Comparison of ENCODE assay signal across 1 mouse cellular context in genomic region chr3:96639219-96639618, GRCm38 (mm10).
TF ChIP-seq lines count a peak whose summit lies in the region.

No protein-coding gene starts in this region.

TF ChIP-seq in MEL, 35 proteins besides CTCF, POLR2A, EP300 and RAD21 (continued from another document):
- TF ChIP-seq KAT2A (conservative IDR thresholded peaks at IDR 0.05; ENCODE audit: low read depth, low read length): no peak
- TF ChIP-seq TBP (IDR thresholded peaks at IDR 0.05; ENCODE audit: low read depth, low read length): 0 out of 2 replicates have a peak, but pooled peaks have one; percentile 23
